Mouse (Mus musculus): Measurements from ENCODE around the gene Tmcc3.

DNA sequence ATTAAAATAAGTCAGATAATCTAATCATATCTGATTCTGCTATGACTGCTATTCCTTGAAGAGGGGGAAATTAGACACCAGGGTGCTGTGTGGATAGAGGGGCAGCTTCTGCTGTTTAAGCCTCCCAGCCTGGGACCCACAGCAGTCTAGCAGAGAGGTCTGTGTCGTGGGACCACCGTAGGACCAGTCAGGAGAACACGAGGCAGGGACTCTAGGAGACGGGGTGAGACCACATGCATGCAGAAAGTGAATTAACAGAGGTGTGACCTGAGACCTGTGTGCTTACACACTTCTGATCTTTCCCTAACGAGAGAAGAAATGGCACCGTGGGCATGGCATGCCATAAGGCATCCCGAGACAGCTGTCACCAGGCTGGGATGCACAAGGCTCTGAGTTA lies 189.1 kb downstream of the Tmcc3 start:
- TF ChIP-seq POLR2A (IDR thresholded peaks at IDR 0.05; ENCODE audit: low read depth, low read length): no peak
- no peak for TF ChIP-seq CTCF (IDR thresholded peaks at IDR 0.05; ENCODE audit: extremely low read depth, insufficient read depth, insufficient read length, insufficient replicate concordance)
